Mouse (Mus musculus) MEL (cell line): Measurements from ENCODE around the gene Gm30302. TPM values are rescaled to one million over a fixed set of nuclear protein-coding genes. Genes with fewer than 3 reads are reported as not detected.
A peak's percentile ranks its signal among the peaks of the same experiment; 100 is the strongest.

ENCODE experiments used
- DNase-seq: peaks from one replicate; pipeline ENCODE4 v3.0.0; 2011; ENCODE audit warnings: low read depth, low spot score
- H3K27ac ChIP-seq: 2 replicates; pipeline ENCODE4 v1.5.1; 2012; ENCODE audit warnings: low read depth, mild to moderate bottlenecking, control low read depth, low read length, moderate library complexity; ENCODE audit not compliant: control insufficient read depth
- H3K27me3 ChIP-seq, 2 experiments: fragments of 150-350 bp in 1 of 2; sonication (generic) in 1 of 2; 2 replicates each; pipeline ENCODE4 v1.6.1; 2012; ENCODE audit warnings: low read length in 2 of 2, mild to moderate bottlenecking in 2 of 2, improper control_type of control experiment in 1 of 2, moderate library complexity in 1 of 2; ENCODE audit not compliant: insufficient read depth in 2 of 2, control insufficient read depth in 1 of 2
- H3K36me3 ChIP-seq, 2 experiments: 2 replicates each; pipeline ENCODE4 v1.6.1; 2012 to 2014; ENCODE audit warnings: low read length in 2 of 2, improper control_type of control experiment in 1 of 2, inconsistent platforms in 1 of 2, mild to moderate bottlenecking in 1 of 2; ENCODE audit not compliant: insufficient read depth in 2 of 2, control insufficient read depth in 1 of 2
- H3K4me1 ChIP-seq, 2 experiments: fragments of 150-350 bp in 1 of 2; sonication (generic) in 1 of 2; 2 replicates each; pipeline ENCODE4 v1.6.1; 2012; ENCODE audit warnings: low read length in 2 of 2, improper control_type of control experiment in 1 of 2, mild to moderate bottlenecking in 1 of 2; ENCODE audit not compliant: insufficient read depth in 2 of 2, control insufficient read depth in 1 of 2
- H3K4me3 ChIP-seq, 2 experiments: fragments of 150-350 bp in 1 of 2; sonication (generic) in 1 of 2; 2 replicates each; pipeline ENCODE4 v1.5.1; 2012; ENCODE audit warnings: low read depth in 2 of 2, low read length in 2 of 2, mild to moderate bottlenecking in 2 of 2, moderate library complexity in 2 of 2, control low read depth in 1 of 2, improper control_type of control experiment in 1 of 2; ENCODE audit not compliant: control insufficient read depth in 1 of 2, insufficient read depth in 1 of 2
- H3K79me2 ChIP-seq: 2 replicates; pipeline ENCODE4 v1.6.1; 2012; ENCODE audit warnings: mild to moderate bottlenecking, low read length, moderate library complexity; ENCODE audit not compliant: control insufficient read depth, poor library complexity, insufficient read depth
- H3K9ac ChIP-seq: 2 replicates; pipeline ENCODE4 v1.6.1; 2012; ENCODE audit warnings: low read depth, mild to moderate bottlenecking, control low read depth, low read length, moderate library complexity; ENCODE audit not compliant: control insufficient read depth, poor library complexity, severe bottlenecking
- H3K9me3 ChIP-seq: fragments of 150-350 bp; sonication (generic); replicated peaks from 2 replicates; pipeline ENCODE4 v1.6.1; 2012; ENCODE audit warnings: mild to moderate bottlenecking, low read length, improper control_type of control experiment, moderate library complexity; ENCODE audit not compliant: insufficient read depth
- CTCF ChIP-seq, 3 experiments: IDR thresholded peaks in 2 of 3; conservative IDR thresholded peaks in 1 of 3; 2 replicates each; pipeline ENCODE4 v1.5.1; 2011 to 2012; ENCODE audit warnings: low read length in 3 of 3, low read depth in 2 of 3, mild to moderate bottlenecking in 2 of 3, improper control_type of control experiment in 1 of 3, inconsistent platforms in 1 of 3, mixed read lengths in 1 of 3, moderate library complexity in 1 of 3; ENCODE audit not compliant: control insufficient read depth in 1 of 3, insufficient read depth in 1 of 3, poor library complexity in 1 of 3, severe bottlenecking in 1 of 3
- E2F4 ChIP-seq: IDR thresholded peaks from 2 replicates; pipeline ENCODE4 v1.6.1; 2011; ENCODE audit warnings: low read depth, low read length, improper control_type of control experiment, borderline replicate concordance
- ELF1 ChIP-seq: IDR thresholded peaks from 2 replicates; pipeline ENCODE4 v1.6.1; 2014; ENCODE audit warnings: low read depth, mild to moderate bottlenecking, inconsistent platforms, low read length, improper control_type of control experiment, moderate library complexity
- EP300 ChIP-seq, 2 experiments: IDR thresholded peaks; 2 replicates each; pipeline ENCODE4 v1.6.1; 2011; ENCODE audit warnings: improper control_type of control experiment in 2 of 2, low read length in 2 of 2, low read depth in 1 of 2, mild to moderate bottlenecking in 1 of 2
- ETS1 ChIP-seq: IDR thresholded peaks from 2 replicates; pipeline ENCODE4 v1.6.1; 2012; ENCODE audit warnings: low read depth, mild to moderate bottlenecking, inconsistent platforms, low read length, improper control_type of control experiment, moderate library complexity
- GABPA ChIP-seq: IDR thresholded peaks from 2 replicates; pipeline ENCODE4 v1.6.1; 2012; ENCODE audit warnings: low read depth, mild to moderate bottlenecking, inconsistent platforms, low read length, improper control_type of control experiment, moderate library complexity
- GATA1 ChIP-seq: IDR thresholded peaks from 2 replicates; pipeline ENCODE4 v1.6.1; 2011; ENCODE audit warnings: low read depth, low read length, improper control_type of control experiment
- KAT2A ChIP-seq: conservative IDR thresholded peaks from 2 replicates; pipeline ENCODE4 v1.6.1; 2012; ENCODE audit warnings: low read depth, low read length, improper control_type of control experiment, inconsistent platforms
- MAX ChIP-seq: IDR thresholded peaks from 2 replicates; pipeline ENCODE4 v1.6.1; 2011; ENCODE audit warnings: low read length, improper control_type of control experiment
- MAZ ChIP-seq: IDR thresholded peaks from 2 replicates; pipeline ENCODE4 v1.6.1; 2012; ENCODE audit warnings: low read depth, mild to moderate bottlenecking, inconsistent platforms, low read length, improper control_type of control experiment
- MYB ChIP-seq: IDR thresholded peaks from 2 replicates; pipeline ENCODE4 v1.6.1; 2011; ENCODE audit warnings: mild to moderate bottlenecking, low read depth, low read length, improper control_type of control experiment
- MYC ChIP-seq: IDR thresholded peaks from 2 replicates; pipeline ENCODE4 v1.6.1; 2011; ENCODE audit warnings: low read depth, mild to moderate bottlenecking, low read length, improper control_type of control experiment, moderate library complexity
- NELFE ChIP-seq: IDR thresholded peaks from 2 replicates; pipeline ENCODE4 v1.6.1; 2011; ENCODE audit warnings: low read depth, low read length, improper control_type of control experiment
- NRF1 ChIP-seq: IDR thresholded peaks from 2 replicates; pipeline ENCODE4 v1.6.1; 2014; ENCODE audit warnings: low read depth, mild to moderate bottlenecking, inconsistent platforms, low read length, improper control_type of control experiment, moderate library complexity; ENCODE audit not compliant: poor library complexity, insufficient read depth, severe bottlenecking
- POLR2A ChIP-seq, 2 experiments: IDR thresholded peaks; 2 replicates each; pipeline ENCODE4 v1.6.1; 2011 to 2012; ENCODE audit warnings: low read length in 2 of 2, mild to moderate bottlenecking in 2 of 2, control low read depth in 1 of 2, improper control_type of control experiment in 1 of 2, low read depth in 1 of 2, moderate library complexity in 1 of 2; ENCODE audit not compliant: control insufficient read depth in 1 of 2, insufficient read depth in 1 of 2, poor library complexity in 1 of 2
- POLR2AphosphoS2 ChIP-seq: IDR thresholded peaks from 2 replicates; pipeline ENCODE4 v1.6.1; 2011; ENCODE audit warnings: low read length, improper control_type of control experiment
- RAD21 ChIP-seq: IDR thresholded peaks from 2 replicates; pipeline ENCODE4 v1.6.1; 2011; ENCODE audit warnings: mild to moderate bottlenecking, low read depth, low read length, improper control_type of control experiment
- RCOR1 ChIP-seq: IDR thresholded peaks from 2 replicates; pipeline ENCODE4 v1.6.1; 2012; ENCODE audit warnings: low read depth, mild to moderate bottlenecking, inconsistent platforms, low read length, improper control_type of control experiment
- SIN3A ChIP-seq: IDR thresholded peaks from 2 replicates; pipeline ENCODE4 v1.6.1; 2012; ENCODE audit warnings: low read length, improper control_type of control experiment, inconsistent platforms
- SMC3 ChIP-seq: IDR thresholded peaks from 2 replicates; pipeline ENCODE4 v1.6.1; 2011; ENCODE audit warnings: low read depth, low read length, improper control_type of control experiment
- TAL1 ChIP-seq: IDR thresholded peaks from 2 replicates; pipeline ENCODE4 v1.6.1; 2012; ENCODE audit warnings: mild to moderate bottlenecking, inconsistent platforms, low read length, moderate library complexity, mixed read lengths
- UBTF ChIP-seq: IDR thresholded peaks from 2 replicates; pipeline ENCODE4 v1.6.1; 2012; ENCODE audit warnings: low read depth, mild to moderate bottlenecking, inconsistent platforms, low read length, improper control_type of control experiment, moderate library complexity, borderline replicate concordance; ENCODE audit not compliant: insufficient read depth
- ZC3H11A ChIP-seq: IDR thresholded peaks from 2 replicates; pipeline ENCODE4 v1.6.1; 2012; ENCODE audit warnings: low read depth, mild to moderate bottlenecking, inconsistent platforms, low read length, improper control_type of control experiment
- polyA plus RNA-seq, 2 experiments: library from polyadenylated mRNA; stranded (reverse) in 1 of 2; unstranded in 1 of 2; fragments of >175 nt in 1 of 2; fragments of >200 nt in 1 of 2; gene quantifications; 2 replicates each; pipeline versions ENCODE4 v1.2.1 to v1.2.4; 2012; ENCODE audit warnings: low replicate concordance in 2 of 2, low read depth in 1 of 2; ENCODE audit not compliant: insufficient read length in 2 of 2, insufficient read depth in 1 of 2, missing spikeins in 1 of 2
- total RNA-seq: library from RNA; depleted of rRNA; stranded (reverse); fragments of 300-350 nt; gene quantifications from 2 replicates; pipeline ENCODE4 v1.2.3, GENCODE M21; 2012

Gm30302 gene
- total and polyA plus RNA-seq, 3 experiments, result 0.19 TPM; not detected in 2

DNA sequence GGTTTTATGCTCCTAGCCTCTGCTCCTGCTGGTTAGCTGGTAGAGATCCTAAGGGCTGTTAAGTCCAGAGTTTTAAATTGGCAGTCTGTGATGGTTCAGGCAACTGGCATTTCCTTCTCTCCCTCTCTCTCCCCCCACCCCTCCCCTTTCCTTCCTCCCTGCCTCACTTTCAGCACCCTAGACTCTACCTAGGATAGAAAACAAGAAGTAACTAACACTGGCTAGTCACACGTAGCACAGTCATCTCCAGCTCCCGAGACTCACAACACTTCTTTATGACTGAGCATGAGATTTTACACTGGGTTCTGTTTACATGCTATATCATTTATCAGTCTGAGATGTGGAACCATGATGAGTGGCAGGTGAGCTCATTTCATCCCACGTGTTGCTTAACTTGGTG, 16.2 kb upstream of the Gm30302 start:
- H3K4me1 ChIP-seq, result no peaks in the 10 kb centered on the region

DNA sequence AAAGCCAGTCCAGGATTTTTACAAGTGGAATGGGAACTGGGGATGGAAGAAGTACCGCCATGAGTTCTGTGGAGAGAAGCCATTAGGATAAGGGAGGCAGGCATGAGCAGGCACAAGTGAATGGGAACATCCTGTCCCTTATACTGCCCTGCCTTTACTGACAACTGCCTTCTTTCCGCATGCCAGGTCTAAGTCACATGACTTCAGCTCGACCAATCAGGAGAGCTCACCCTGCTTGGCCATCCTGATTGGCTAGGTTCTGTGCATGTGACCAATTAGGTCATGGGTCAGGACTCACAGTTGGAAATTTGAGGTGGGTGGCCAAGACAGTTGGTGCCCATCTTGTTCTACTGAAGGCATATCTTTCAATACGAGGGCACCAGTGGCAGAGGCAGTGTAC, 15.6 kb upstream of the Gm30302 start:
- H3K36me3 ChIP-seq, result no peaks in the 10 kb centered on the region
- H3K9me3 ChIP-seq, result no peaks in the 10 kb centered on the region
- H3K9ac ChIP-seq, result no peak overlapping the region
- TF ChIP-seq EP300 (IDR thresholded peaks at IDR 0.05; ENCODE audit: low read depth in 1 of 2, low read length in 2 of 2) (no peak), GABPA (no peak), NRF1 (no peak), NELFE (no peak), GATA1 (no peak), E2F4 (no peak), POLR2A (IDR thresholded peaks at IDR 0.05; ENCODE audit: control insufficient read depth in 1 of 2, insufficient read depth in 1 of 2, low read depth in 1 of 2, low read length in 2 of 2, poor library complexity in 1 of 2) (no peak), TAL1 (no peak), KAT2A (no peak), MAZ (no peak)
- H3K4me3 ChIP-seq, result no peak overlapping the region
- no peaks in the 10 kb centered on the region for H3K79me2 ChIP-seq
- DNase-seq, result no peak
- no peak overlapping the region for H3K27ac ChIP-seq
- H3K27me3 ChIP-seq, result no peaks in the 10 kb centered on the region
- H3K4me1 ChIP-seq, result no peaks in the 10 kb centered on the region

More for the DNA sequence above, 16.2 kb upstream of the Gm30302 start:
- H3K9me3 ChIP-seq, result no peaks in the 10 kb centered on the region
- no peak for DNase-seq
- H3K27ac ChIP-seq, result no peak overlapping the region
- no peak overlapping the region for H3K4me3 ChIP-seq
- H3K9ac ChIP-seq, result no peak overlapping the region
- no peaks in the 10 kb centered on the region for H3K79me2 ChIP-seq
- TF ChIP-seq SMC3 (no peak), MAX (no peak), RAD21 (no peak), ZC3H11A (no peak), TAL1 (no peak), EP300 (IDR thresholded peaks at IDR 0.05; ENCODE audit: low read depth in 1 of 2, low read length in 2 of 2) (no peak), POLR2A (IDR thresholded peaks at IDR 0.05; ENCODE audit: control insufficient read depth in 1 of 2, insufficient read depth in 1 of 2, low read depth in 1 of 2, low read length in 2 of 2, poor library complexity in 1 of 2) (no peak), E2F4 (no peak), RCOR1 (no peak), KAT2A (no peak)
- TF ChIP-seq, all 39 proteins: peak for 0
- Histone ChIP-seq H3K36me3 (no peaks in the 10 kb centered on the region), H3K27me3 (no peaks in the 10 kb centered on the region)

DNA sequence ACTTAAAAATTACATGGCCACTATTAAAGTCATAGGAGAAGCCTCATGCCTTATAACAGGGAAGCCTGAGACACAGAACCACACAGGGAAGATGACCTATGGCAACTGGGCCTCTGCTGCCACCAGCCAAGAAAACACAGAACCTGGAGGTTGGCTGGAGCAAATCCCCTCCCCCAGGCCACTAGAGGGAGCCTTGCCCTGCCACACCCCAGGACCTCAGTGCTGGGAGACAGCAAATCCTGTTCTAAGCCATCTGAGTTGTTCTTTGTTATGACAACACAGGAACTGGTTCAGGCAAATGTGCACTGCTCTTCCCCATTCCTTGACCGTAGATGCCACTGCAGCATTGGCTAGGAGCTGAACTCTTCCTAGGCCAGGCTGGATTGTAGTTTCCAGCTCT, 8.3 kb upstream of the Gm30302 start:
- H3K9ac ChIP-seq, result no peak overlapping the region
- peak; percentile 25 for DNase-seq
- no peaks in the 10 kb centered on the region for H3K9me3 ChIP-seq
- H3K27me3 ChIP-seq, result no peaks in the 10 kb centered on the region
- no peaks in the 10 kb centered on the region for H3K36me3 ChIP-seq
- H3K79me2 ChIP-seq, result no peaks in the 10 kb centered on the region
- no peak overlapping the region for H3K27ac ChIP-seq
- TF ChIP-seq RAD21, result peak; percentile 46
- TF ChIP-seq MYB, result no peak
- no peak for TF ChIP-seq MYC
- peak; percentile 48 for TF ChIP-seq SMC3
- TF ChIP-seq ZC3H11A, result peak; percentile 45
- TF ChIP-seq KAT2A, result no peak
- TF ChIP-seq POLR2AphosphoS2, result no peak
- TF ChIP-seq UBTF, result no peak
- peak; percentile 33 to 69 (median 50) for TF ChIP-seq CTCF (IDR thresholded peaks at IDR 0.05 in 2 of 3, conservative IDR thresholded peaks at IDR 0.05 in 1 of 3; ENCODE audit: control insufficient read depth in 1 of 3, insufficient read depth in 1 of 3, low read depth in 2 of 3, low read length in 3 of 3, poor library complexity in 1 of 3, severe bottlenecking in 1 of 3)
- TF ChIP-seq NELFE, result no peak
- no peak for TF ChIP-seq ELF1
- no peak for TF ChIP-seq SIN3A
- TF ChIP-seq ETS1, result no peak
- no peak overlapping the region for H3K4me3 ChIP-seq
- H3K4me1 ChIP-seq, result no peaks in the 10 kb centered on the region
